In the genomic region with DNA sequence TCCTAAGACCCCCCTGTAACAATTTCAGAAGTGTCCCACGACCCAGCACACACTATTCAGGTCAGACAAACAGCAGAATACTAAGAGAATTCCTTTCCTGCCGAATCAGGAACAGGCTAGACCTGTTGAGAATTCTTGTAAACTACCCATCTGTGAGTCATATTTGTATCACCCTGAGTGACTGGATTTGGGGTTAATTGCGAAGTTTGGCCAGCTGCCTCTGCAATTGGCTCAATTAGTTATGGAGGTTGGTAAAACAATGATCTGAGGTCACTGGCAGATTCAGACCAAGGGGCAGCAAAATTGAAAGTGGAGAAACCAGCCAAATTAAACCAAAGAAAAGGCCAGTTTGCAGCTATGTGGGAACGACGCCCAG, we compare ENCODE assay signal across 8 mouse cellular contexts.
DNase-seq lines count a peak whose midpoint lies in the region; ATAC-seq lines count a peak whose summit lies in the region.

No protein-coding gene starts in this region.

- no peak overlapping the region for H3K4me3 ChIP-seq in limb, embryonic 11.5 days (ENCODE audit: low read depth, low read length)
- H3K4me3 ChIP-seq in intestine, embryonic 16.5 days (ENCODE audit: low read length) = no peak overlapping the region

- H3K4me1 ChIP-seq in limb, embryonic 11.5 days (ENCODE audit: control insufficient read depth, insufficient read depth, low read length) = peaks cover 16% of the 10 kb centered on the region
- peaks cover 11% of the 10 kb centered on the region for H3K4me1 ChIP-seq in intestine, embryonic 16.5 days (ENCODE audit: control insufficient read depth, insufficient read depth, low read length)

- DNase-seq in cerebellum, adult 11-12 months = peak; percentile 41
- no peak for DNase-seq in cerebellum, adult 8-10 months
- DNase-seq in ovary, postnatal 36 days (ENCODE audit: low spot score) = peak; percentile 8
- no peak for DNase-seq in ovary, postnatal 10 days (ENCODE audit: low spot score)
- peak; percentile 42 for DNase-seq in gonadal fat pad, adult 2 months (ENCODE audit: low read depth)
- peak; percentile 23 for DNase-seq in limb, embryonic 11.5 days (ENCODE audit: low spot score)
- no peak for DNase-seq in spleen, postnatal 14 days (ENCODE audit: low spot score in 2 of 2)

- H3K9ac ChIP-seq in limb, embryonic 11.5 days (ENCODE audit: low read length) = no peak overlapping the region
- H3K9ac ChIP-seq in intestine, embryonic 16.5 days (ENCODE audit: low read depth, low read length) = no peak overlapping the region

- no peak; the same call in 1 of the 2 replicates for ATAC-seq in limb, embryonic 11.5 days (ENCODE audit: insufficient number of reproducible peaks, low FRiP score, low TSS enrichment, low read depth)
- ATAC-seq in intestine, embryonic 16.5 days = no peak

- WGBS in limb, embryonic 11.5 days = 32% methylated on average over 5 of the region's 5 CpGs
- 39% methylated on average over 5 of the region's 5 CpGs for WGBS in intestine, embryonic 16.5 days

- no peaks in the 10 kb centered on the region for H3K27me3 ChIP-seq in limb, embryonic 11.5 days (ENCODE audit: control insufficient read depth, insufficient read depth, low read length)
- no peaks in the 10 kb centered on the region for H3K27me3 ChIP-seq in intestine, embryonic 16.5 days (replicated peaks; ENCODE audit: control insufficient read depth, insufficient read depth, low read length)

- H3K4me2 ChIP-seq in limb, embryonic 11.5 days (ENCODE audit: low read depth, severe bottlenecking) = no peak overlapping the region
- no peak overlapping the region for H3K4me2 ChIP-seq in intestine, embryonic 16.5 days (ENCODE audit: low read depth, low read length)

- H3K36me3 ChIP-seq in limb, embryonic 11.5 days (ENCODE audit: control insufficient read depth, insufficient read depth, low read length) = no peaks in the 10 kb centered on the region
- no peaks in the 10 kb centered on the region for H3K36me3 ChIP-seq in intestine, embryonic 16.5 days (ENCODE audit: control insufficient read depth, insufficient read depth, low read length)

- H3K9me3 ChIP-seq in limb, embryonic 11.5 days (ENCODE audit: control insufficient read depth, low read length) = no peaks in the 10 kb centered on the region
- no peaks in the 10 kb centered on the region for H3K9me3 ChIP-seq in intestine, embryonic 16.5 days (ENCODE audit: control insufficient read depth, low read length)

- H3K27ac ChIP-seq in limb, embryonic 11.5 days (replicated peaks; ENCODE audit: low read depth, low read length) = no peak overlapping the region
- H3K27ac ChIP-seq in intestine, embryonic 16.5 days (ENCODE audit: low read length) = no peak overlapping the region

Comparison
In these comparisons a context has a peak if more than half of its experiments do, and no peak if none do; other contexts are left out.
1. DNase-seq: peak in cerebellum, adult 11-12 months (single experiment), ovary, postnatal 36 days (single experiment), gonadal fat pad, adult 2 months (single experiment) and limb, embryonic 11.5 days (single experiment); none in cerebellum, adult 8-10 months (single experiment), ovary, postnatal 10 days (single experiment) and spleen, postnatal 14 days (0 of 2).